Mouse (Mus musculus): ENCODE measurements around the gene E130308A19Rik. TPM values are rescaled to one million over a fixed set of nuclear protein-coding genes. Genes with fewer than 3 reads are reported as not detected.

The E130308A19Rik gene
- polyA plus RNA-seq, 1 experiment from 2014 or later, result 25.1 TPM

- Histone ChIP-seq H3K9ac (no peak overlapping the region), H3K4me1 (peaks cover 4% of the 10 kb centered on the region; the same call in 1 of the 2 replicates), H3K9me3 (no peaks in the 10 kb centered on the region), H3K4me3 (no peak overlapping the region), H3K27me3 (no peaks in the 10 kb centered on the region), H3K36me3 (no peaks in the 10 kb centered on the region), H3K4me2 (replicated peaks) (no peak overlapping the region), H3K27ac (no peak overlapping the region)
- 68% methylated on average over 2 of the region's 2 CpGs for WGBS
- ATAC-seq (ENCODE audit: low FRiP score, low read depth), result no peak
Observed at GRCm38 (mm10) chr4:59670015-59670414, 44.0 kb downstream of the E130308A19Rik start.

- H3K36me3 ChIP-seq, result no peaks in the 10 kb centered on the region
- 84% methylated on average over 2 of the region's 2 CpGs for WGBS
- no peak for ATAC-seq (ENCODE audit: low FRiP score, low read depth)
- H3K9ac ChIP-seq, result no peak overlapping the region
- no peaks in the 10 kb centered on the region for H3K4me1 ChIP-seq
- no peaks in the 10 kb centered on the region for H3K27me3 ChIP-seq
- no peaks in the 10 kb centered on the region for H3K9me3 ChIP-seq
- no peak overlapping the region for H3K4me2 ChIP-seq (replicated peaks)
- no peak overlapping the region for H3K27ac ChIP-seq
- H3K4me3 ChIP-seq, result no peak overlapping the region
Observed at GRCm38 (mm10) chr4:59673423-59674117, 47.6 kb downstream of the E130308A19Rik start.

GRCm38 (mm10) chr4:59674929-59675679 is 49.1 kb downstream of the E130308A19Rik start:
- ATAC-seq (ENCODE audit: low FRiP score, low read depth), result no peak
- H3K4me3 ChIP-seq, result no peak overlapping the region
- no peak overlapping the region for H3K4me2 ChIP-seq (replicated peaks)
- no peak overlapping the region for H3K9ac ChIP-seq
- H3K36me3 ChIP-seq, result no peaks in the 10 kb centered on the region
- H3K27ac ChIP-seq, result no peak overlapping the region
- no peaks in the 10 kb centered on the region for H3K4me1 ChIP-seq
- H3K9me3 ChIP-seq, result no peaks in the 10 kb centered on the region
- H3K27me3 ChIP-seq, result no peaks in the 10 kb centered on the region
- 77% methylated on average over 8 of the region's 8 CpGs for WGBS

GRCm38 (mm10) chr4:59675699-59676098 is 49.7 kb downstream of the E130308A19Rik start:
- no peak for ATAC-seq (ENCODE audit: low FRiP score, low read depth)
- H3K36me3 ChIP-seq, result no peaks in the 10 kb centered on the region
- H3K4me3 ChIP-seq, result no peak overlapping the region
- H3K9ac ChIP-seq, result no peak overlapping the region
- no peaks in the 10 kb centered on the region for H3K27me3 ChIP-seq
- H3K4me1 ChIP-seq, result 0 out of 2 replicates have a peak, but pooled peaks cover 3% of the 10 kb centered on the region
- H3K9me3 ChIP-seq, result no peaks in the 10 kb centered on the region
- no peak overlapping the region for H3K27ac ChIP-seq
- H3K4me2 ChIP-seq (replicated peaks), result no peak overlapping the region
- 78% methylated on average over 3 of the region's 3 CpGs for WGBS

- no peak for ATAC-seq (ENCODE audit: low FRiP score, low read depth)
- Histone ChIP-seq H3K4me2 (replicated peaks) (no peak overlapping the region), H3K36me3 (no peaks in the 10 kb centered on the region), H3K9me3 (no peaks in the 10 kb centered on the region), H3K27ac (no peak overlapping the region), H3K4me1 (0 out of 2 replicates have a peak, but pooled peaks cover 3% of the 10 kb centered on the region), H3K9ac (no peak overlapping the region), H3K27me3 (no peaks in the 10 kb centered on the region), H3K4me3 (no peak overlapping the region)
- 88% methylated on average over 1 of the region's 1 CpGs for WGBS
Observed at GRCm38 (mm10) chr4:59681383-59681782, 55.4 kb downstream of the E130308A19Rik start.

GRCm38 (mm10) chr4:59682491-59682890 is 56.5 kb downstream of the E130308A19Rik start:
- H3K9me3 ChIP-seq, result no peaks in the 10 kb centered on the region
- H3K27me3 ChIP-seq, result no peaks in the 10 kb centered on the region
- H3K4me1 ChIP-seq, result 0 out of 2 replicates have a peak, but pooled peaks cover 3% of the 10 kb centered on the region
- H3K9ac ChIP-seq, result no peak overlapping the region
- ATAC-seq (ENCODE audit: low FRiP score, low read depth), result no peak
- H3K27ac ChIP-seq, result no peak overlapping the region
- H3K4me3 ChIP-seq, result no peak overlapping the region
- 89% methylated on average over 3 of the region's 3 CpGs for WGBS
- H3K36me3 ChIP-seq, result no peaks in the 10 kb centered on the region
- no peak overlapping the region for H3K4me2 ChIP-seq (replicated peaks)

GRCm38 (mm10) chr4:59682950-59683349 is 56.9 kb downstream of the E130308A19Rik start:
- Histone ChIP-seq H3K27ac (no peak overlapping the region), H3K9me3 (no peaks in the 10 kb centered on the region), H3K36me3 (no peaks in the 10 kb centered on the region), H3K9ac (no peak overlapping the region), H3K4me2 (replicated peaks) (no peak overlapping the region), H3K4me1 (0 out of 2 replicates have a peak, but pooled peaks cover 3% of the 10 kb centered on the region), H3K27me3 (no peaks in the 10 kb centered on the region), H3K4me3 (no peak overlapping the region)
- WGBS, result 83% methylated on average over 10 of the region's 10 CpGs
- no peak for ATAC-seq (ENCODE audit: low FRiP score, low read depth)

- Histone ChIP-seq H3K27me3 (no peaks in the 10 kb centered on the region), H3K9ac (no peak overlapping the region), H3K4me2 (replicated peaks) (no peak overlapping the region), H3K4me3 (no peak overlapping the region), H3K27ac (no peak overlapping the region), H3K4me1 (0 out of 2 replicates have a peak, but pooled peaks cover 3% of the 10 kb centered on the region), H3K36me3 (no peaks in the 10 kb centered on the region), H3K9me3 (no peaks in the 10 kb centered on the region)
- no peak for ATAC-seq (ENCODE audit: low FRiP score, low read depth)
- 78% methylated on average over 4 of the region's 4 CpGs for WGBS
Observed at GRCm38 (mm10) chr4:59684306-59684705, 58.3 kb downstream of the E130308A19Rik start.

- H3K4me3 ChIP-seq, result no peak overlapping the region
- no peaks in the 10 kb centered on the region for H3K4me1 ChIP-seq
- no peaks in the 10 kb centered on the region; the same call in 1 of the 2 replicates for H3K9me3 ChIP-seq
- H3K4me2 ChIP-seq (replicated peaks), result no peak overlapping the region
- H3K27ac ChIP-seq, result no peak overlapping the region
- H3K9ac ChIP-seq, result no peak overlapping the region
- 87% methylated on average over 4 of the region's 4 CpGs for WGBS
- ATAC-seq (ENCODE audit: low FRiP score, low read depth), result no peak
- H3K27me3 ChIP-seq, result no peaks in the 10 kb centered on the region
- H3K36me3 ChIP-seq, result peaks cover 9% of the 10 kb centered on the region
Observed at GRCm38 (mm10) chr4:59686716-59687115, 60.7 kb downstream of the E130308A19Rik start.

GRCm38 (mm10) chr4:59689055-59689454 is 63.0 kb downstream of the E130308A19Rik start:
- ATAC-seq (ENCODE audit: low FRiP score, low read depth), result no peak
- H3K4me2 ChIP-seq (replicated peaks), result no peak overlapping the region

GRCm38 (mm10) chr4:59690145-59690544 is 64.1 kb downstream of the E130308A19Rik start:
- Histone ChIP-seq H3K4me1 (no peaks in the 10 kb centered on the region), H3K36me3 (peaks cover 9% of the 10 kb centered on the region), H3K4me3 (no peak overlapping the region), H3K27me3 (no peaks in the 10 kb centered on the region), H3K9ac (no peak overlapping the region), H3K9me3 (no peaks in the 10 kb centered on the region; the same call in 1 of the 2 replicates), H3K4me2 (replicated peaks) (no peak overlapping the region), H3K27ac (no peak overlapping the region)
- WGBS, result 80% methylated on average over 4 of the region's 4 CpGs
- ATAC-seq (ENCODE audit: low FRiP score, low read depth), result no peak

More at GRCm38 (mm10) chr4:59689055-59689454, 63.0 kb downstream of the E130308A19Rik start:
- Histone ChIP-seq H3K36me3 (peaks cover 9% of the 10 kb centered on the region), H3K9ac (no peak overlapping the region), H3K4me1 (no peaks in the 10 kb centered on the region), H3K9me3 (no peaks in the 10 kb centered on the region; the same call in 1 of the 2 replicates), H3K27me3 (no peaks in the 10 kb centered on the region), H3K4me3 (no peak overlapping the region), H3K27ac (no peak overlapping the region)
- 84% methylated on average over 4 of the region's 4 CpGs for WGBS

GRCm38 (mm10) chr4:59696846-59697245 is 70.8 kb downstream of the E130308A19Rik start:
- Histone ChIP-seq H3K27me3 (no peaks in the 10 kb centered on the region), H3K4me2 (replicated peaks) (no peak overlapping the region), H3K9ac (no peak overlapping the region), H3K4me3 (no peak overlapping the region), H3K4me1 (0 out of 2 replicates have a peak, but pooled peaks cover 4% of the 10 kb centered on the region), H3K36me3 (no peaks in the 10 kb centered on the region), H3K27ac (no peak overlapping the region), H3K9me3 (no peaks in the 10 kb centered on the region)
- ATAC-seq (ENCODE audit: low FRiP score, low read depth), result no peak
- 40% methylated on average over 3 of the region's 3 CpGs for WGBS

Data from limb, embryonic 13.5 days (tissue).